Mouse (Mus musculus) hindbrain, embryonic 15.5 days (tissue): ENCODE results near the gene Hist1h1b. TPM values are rescaled to one million over a fixed set of nuclear protein-coding genes. Genes with fewer than 3 reads are reported as not detected.
A peak's percentile ranks its signal among the peaks of the same experiment; 100 is the strongest.
"Not testable (repeated sequence)": the region's sequence is repeated elsewhere in the genome, so short reads cannot be mapped to it uniquely, and the experiment has no call there.

Source experiments
- ATAC-seq: fragments of 200-750 bp; cut with Nextera tagmentation; 2 replicates; pipeline ENCODE4 v1.8.0; 2017; ENCODE audit warnings: low read depth, moderate number of reproducible peaks, moderate TSS enrichment; ENCODE audit not compliant: low FRiP score
- H3K27ac ChIP-seq: fragments of 300-500 bp; sonication (generic); replicated peaks from 2 replicates; pipeline ENCODE4 v1.5.1; 2015; ENCODE audit warnings: mild to moderate bottlenecking, inconsistent platforms
- H3K27me3 ChIP-seq: fragments of 300-500 bp; sonication (generic); 2 replicates; pipeline ENCODE4 v1.6.1; 2015; ENCODE audit warnings: control low read depth, inconsistent platforms
- H3K36me3 ChIP-seq: fragments of 300-500 bp; sonication (generic); 2 replicates; pipeline ENCODE4 v1.6.1; 2015; ENCODE audit warnings: control low read depth, inconsistent platforms
- H3K4me1 ChIP-seq: fragments of 300-500 bp; sonication (generic); replicated peaks from 2 replicates; pipeline ENCODE4 v1.6.1; 2015; ENCODE audit warnings: control low read depth, inconsistent platforms
- H3K4me2 ChIP-seq: fragments of 300-500 bp; sonication (generic); 2 replicates; pipeline ENCODE4 v1.6.1; 2015; ENCODE audit warnings: moderate library complexity, mild to moderate bottlenecking, inconsistent platforms
- H3K4me3 ChIP-seq: fragments of 300-500 bp; sonication (generic); 2 replicates; pipeline ENCODE4 v1.5.1; 2015; ENCODE audit warnings: mild to moderate bottlenecking, inconsistent platforms
- H3K9ac ChIP-seq: fragments of 300-500 bp; sonication (generic); 2 replicates; pipeline ENCODE4 v1.6.1; 2015; ENCODE audit warnings: inconsistent platforms
- H3K9me3 ChIP-seq: fragments of 300-500 bp; sonication (generic); 2 replicates; pipeline ENCODE4 v1.6.1; 2016; ENCODE audit warnings: control low read depth, inconsistent platforms
- WGBS: fragments of 180-500 bp; shearing (Covaris S2); methylation state at CpG from one replicate; pipeline ENCODE4 v1.1.7; 2015; 5-methylcytosine and 5-hydroxymethylcytosine counted together
- polyA plus RNA-seq: library from polyadenylated mRNA; unstranded; fragments of >200 nt; fragmentation: Nextera tagmentation; extraction: Ambion mirVana; gene quantifications from 2 replicates; pipeline ENCODE4 v1.2.1, GENCODE M21; 2015

Hist1h1b gene
- polyA plus RNA-seq: 3.5 and 7.4 TPM in 2 replicates

- Histone ChIP-seq H3K27me3 (peaks cover 6% of the 10 kb centered on the region; the same call in 1 of the 2 replicates), H3K4me1 (peaks cover 36% of the 10 kb centered on the region), H3K36me3 (no peaks in the 10 kb centered on the region), H3K4me3 (peak within 1 kb of the TSS; percentile 47), H3K9ac (peak within 1 kb of the TSS; percentile 55), H3K4me2 (peak within 1 kb of the TSS; percentile 86), H3K9me3 (no peaks in the 10 kb centered on the region), H3K27ac (peak within 1 kb of the TSS; percentile 69)
- WGBS: under 1% methylated on average over 44 of the region's 44 CpGs
- ATAC-seq: 0 out of 2 replicates have a peak, but pooled peaks have one; percentile 1
Observed at GRCm38 (mm10) chr13:21779767-21780731, at the start of gene Hist1h1b. Gene Hist1h1b (minus strand): TSS chr13:21780625.

- Histone ChIP-seq H3K9me3 (no peaks in the 10 kb centered on the region), H3K4me1 (no peaks in the 10 kb centered on the region), H3K4me2 (no peak overlapping the region), H3K27ac (no peak overlapping the region), H3K9ac (no peak overlapping the region), H3K4me3 (no peak overlapping the region), H3K27me3 (no peaks in the 10 kb centered on the region), H3K36me3 (no peaks in the 10 kb centered on the region)
- 87% methylated on average over 3 of the region's 3 CpGs for WGBS
- no peak for ATAC-seq
Observed at GRCm38 (mm10) chr13:21828511-21828910, 48.1 kb upstream of the Hist1h1b start.

DNA sequence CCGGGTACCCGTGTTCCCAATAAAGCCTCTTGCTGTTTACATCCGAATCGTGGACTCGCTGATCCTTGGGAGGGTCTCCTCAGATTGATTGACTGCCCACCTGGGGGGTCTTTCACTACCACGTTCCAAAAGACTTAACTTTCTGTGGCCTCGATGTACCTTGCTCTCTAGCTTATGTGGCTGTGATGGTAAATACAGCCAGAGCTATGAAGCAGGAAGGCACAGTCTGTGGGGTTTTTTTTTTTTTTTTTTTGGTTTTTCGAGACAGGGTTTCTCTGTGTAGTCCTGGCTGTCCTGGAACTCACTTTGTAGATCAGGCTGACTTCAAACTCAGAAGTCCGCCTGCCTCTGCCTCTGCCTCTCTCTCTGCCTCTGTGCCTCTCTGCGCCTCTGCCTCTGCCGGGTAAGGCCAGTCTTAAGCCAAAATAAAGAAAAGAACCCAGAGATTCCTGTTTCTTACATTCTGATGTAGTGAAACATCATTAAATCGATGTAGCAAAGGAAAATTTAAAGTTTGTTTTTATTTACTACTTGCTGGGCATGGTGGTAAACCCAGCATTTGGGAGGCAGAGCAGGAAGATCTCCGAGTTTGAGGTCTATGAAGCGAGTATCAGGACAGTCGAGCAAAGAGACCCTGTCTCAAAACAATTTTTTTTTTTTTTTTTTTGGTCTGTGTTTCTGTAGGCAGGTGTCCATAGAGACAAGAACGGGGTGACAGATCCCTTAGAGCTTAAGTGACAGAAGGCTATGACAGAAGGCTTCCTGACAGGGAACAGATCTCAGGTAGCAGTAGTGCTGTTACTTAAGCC is 39.9 kb upstream of the Hist1h1b start:
- H3K4me2 ChIP-seq, H3K27me3 ChIP-seq, H3K9ac ChIP-seq, H3K9me3 ChIP-seq, H3K4me3 ChIP-seq, ATAC-seq, H3K4me1 ChIP-seq, H3K36me3 ChIP-seq, H3K27ac ChIP-seq: not testable (repeated sequence)
- 69% methylated on average over 7 of the region's 16 CpGs for WGBS

GRCm38 (mm10) chr13:21812092-21812491 is 31.7 kb upstream of the Hist1h1b start:
- peak overlapping the region; percentile 21; the same call in 1 of the 2 replicates for H3K4me3 ChIP-seq
- WGBS: under 1% methylated on average over 14 of the region's 14 CpGs
- H3K27ac ChIP-seq, H3K9ac ChIP-seq, H3K4me1 ChIP-seq, H3K27me3 ChIP-seq, H3K36me3 ChIP-seq, H3K9me3 ChIP-seq: not testable (repeated sequence)
- ATAC-seq: peak; percentile 37
- peak overlapping the region; percentile 47 for H3K4me2 ChIP-seq

DNA sequence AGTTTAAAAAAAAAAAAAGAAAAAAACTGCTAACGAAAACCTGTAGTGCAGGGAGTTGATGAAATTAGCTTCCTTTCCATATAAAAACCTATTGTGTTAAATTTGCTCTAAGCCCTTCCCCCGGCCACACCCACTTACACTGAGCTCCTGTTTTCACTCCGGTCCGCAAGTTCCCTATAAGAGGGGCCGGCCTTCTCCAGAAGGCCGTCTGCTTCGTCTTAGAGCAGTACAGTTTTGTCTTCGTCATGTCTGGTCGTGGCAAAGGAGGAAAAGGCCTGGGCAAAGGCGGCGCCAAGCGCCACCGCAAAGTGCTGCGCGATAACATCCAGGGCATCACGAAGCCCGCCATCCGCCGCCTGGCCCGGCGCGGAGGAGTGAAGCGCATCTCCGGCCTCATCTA is 31.1 kb upstream of the Hist1h1b start, which contains the start of gene Hist1h4m:
TSS of gene Hist1h4m (plus strand) at position 208 of the 400 bp plus-strand sequence.
- H3K27me3 ChIP-seq, H3K9me3 ChIP-seq, H3K36me3 ChIP-seq, H3K4me1 ChIP-seq, H3K9ac ChIP-seq, H3K27ac ChIP-seq: not testable (repeated sequence)
- H3K4me2 ChIP-seq: peak within 1 kb of the TSS; percentile 47
- WGBS: no CpG with 5 or more reads among the region's 24 CpGs
- H3K4me3 ChIP-seq: peak within 1 kb of the TSS; percentile 21; the same call in 1 of the 2 replicates
- peak; percentile 77 for ATAC-seq

DNA sequence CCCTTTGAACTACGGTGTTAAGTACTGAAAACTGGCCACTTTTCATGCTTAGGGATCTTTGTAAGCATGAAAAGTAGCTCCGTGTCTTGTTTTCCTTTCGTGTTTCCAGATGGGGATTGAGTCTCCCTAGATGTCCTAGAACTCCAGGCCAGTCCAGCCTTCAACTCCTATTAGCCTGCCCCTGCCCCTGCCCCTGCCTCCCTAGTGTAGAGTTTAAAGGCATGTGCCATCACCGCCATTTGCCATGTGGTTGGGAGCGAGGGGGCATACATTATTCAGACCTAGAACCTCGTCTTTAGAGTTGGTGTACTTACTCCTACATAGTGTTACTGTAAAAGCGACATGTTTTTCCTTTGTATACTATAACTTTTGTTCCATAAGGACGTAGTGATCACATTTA is 30.6 kb upstream of the Hist1h1b start:
- not testable (repeated sequence) for H3K9me3 ChIP-seq

DNA sequence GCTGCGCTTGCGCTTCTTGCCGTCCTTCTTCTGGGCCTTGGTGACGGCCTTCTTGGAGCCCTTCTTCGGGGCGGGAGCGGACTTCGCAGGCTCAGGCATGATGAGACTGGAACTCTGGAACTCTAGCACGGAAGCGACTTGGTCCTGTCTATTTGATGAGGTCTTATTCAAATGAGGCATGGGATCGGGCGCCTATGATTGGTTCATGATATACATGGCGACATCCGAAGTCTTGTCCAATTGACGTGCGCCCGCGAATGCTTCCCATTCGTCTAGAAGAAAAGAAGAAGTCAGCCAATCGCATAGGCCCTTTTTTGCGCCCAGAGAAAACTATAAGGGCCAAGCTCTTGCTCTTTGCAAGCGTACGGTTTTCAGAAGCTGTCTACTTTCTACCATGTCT is 29.6 kb upstream of the Hist1h1b start, which contains the start of the genes Hist1h2bq and Hist1h2ao:
TSS of gene Hist1h2bq (minus strand) at position 125 of the 400 bp plus-strand sequence.
TSS of gene Hist1h2ao (plus strand) at position 393 of the 400 bp plus-strand sequence.
- not testable (repeated sequence) for H3K4me1 ChIP-seq, H3K9ac ChIP-seq, H3K4me3 ChIP-seq, H3K27ac ChIP-seq, H3K36me3 ChIP-seq, H3K27me3 ChIP-seq, H3K4me2 ChIP-seq, H3K9me3 ChIP-seq
- peak; percentile 99 for ATAC-seq
- WGBS: no CpG with 5 or more reads among the region's 23 CpGs

More for the DNA sequence above, 30.6 kb upstream of the Hist1h1b start:
- H3K27me3 ChIP-seq, H3K4me2 ChIP-seq, H3K4me3 ChIP-seq, H3K27ac ChIP-seq, H3K9ac ChIP-seq, ATAC-seq, H3K36me3 ChIP-seq, H3K4me1 ChIP-seq: not testable (repeated sequence)
- WGBS: no CpG with 5 or more reads among the region's 8 CpGs

- ATAC-seq: peak; percentile 73; the same call in 1 of the 2 replicates
- not testable (repeated sequence) for H3K9ac ChIP-seq, H3K4me2 ChIP-seq, H3K4me1 ChIP-seq, H3K27ac ChIP-seq, H3K4me3 ChIP-seq, H3K36me3 ChIP-seq, H3K9me3 ChIP-seq, H3K27me3 ChIP-seq
- WGBS: no CpG with 5 or more reads among the region's 4 CpGs
Observed at GRCm38 (mm10) chr13:21803058-21803457, 22.6 kb upstream of the Hist1h1b start.

GRCm38 (mm10) chr13:21797163-21797562 is 16.7 kb upstream of the Hist1h1b start:
- ATAC-seq, H3K4me2 ChIP-seq, H3K9ac ChIP-seq, H3K9me3 ChIP-seq, H3K27me3 ChIP-seq, H3K27ac ChIP-seq, H3K36me3 ChIP-seq, H3K4me3 ChIP-seq, H3K4me1 ChIP-seq: not testable (repeated sequence)

DNA sequence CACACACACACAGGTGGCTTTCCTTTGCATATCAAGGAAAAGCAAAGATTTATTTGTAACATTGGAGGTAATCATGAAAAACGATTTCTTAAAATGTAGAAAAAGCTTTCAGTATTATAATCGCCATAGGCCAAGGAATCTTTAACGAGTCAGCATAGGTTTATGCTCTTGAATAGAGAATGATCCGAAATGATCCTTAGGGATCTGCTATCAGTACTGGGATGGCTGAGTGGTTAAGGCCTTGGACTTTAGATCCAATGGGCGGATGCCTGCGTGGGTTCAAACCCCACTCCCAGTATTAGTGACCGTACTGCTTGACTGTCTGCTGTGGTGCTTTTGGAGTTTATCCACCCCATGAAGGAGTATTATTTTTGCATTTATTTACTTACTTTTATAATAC is 15.2 kb upstream of the Hist1h1b start:
- no peak for ATAC-seq
- Histone ChIP-seq H3K4me2 (no peak overlapping the region), H3K36me3 (no peaks in the 10 kb centered on the region), H3K27me3 (no peaks in the 10 kb centered on the region), H3K9me3 (no peaks in the 10 kb centered on the region), H3K4me1 (no peaks in the 10 kb centered on the region), H3K9ac (no peak overlapping the region), H3K4me3 (no peak overlapping the region), H3K27ac (no peak overlapping the region)
- WGBS: 94% methylated on average over 7 of the region's 7 CpGs

- Histone ChIP-seq H3K27me3 (no peaks in the 10 kb centered on the region), H3K4me1 (peaks cover 16% of the 10 kb centered on the region), H3K4me3 (peak overlapping the region; percentile 2; the same call in 1 of the 2 replicates), H3K9me3 (no peaks in the 10 kb centered on the region), H3K27ac (no peak overlapping the region), H3K9ac (0 out of 2 replicates have a peak overlapping the region, but pooled peaks have one; percentile 17), H3K4me2 (peak overlapping the region; percentile 47), H3K36me3 (no peaks in the 10 kb centered on the region)
- ATAC-seq: no peak
- WGBS: 8% methylated on average over 18 of the region's 18 CpGs
Observed at GRCm38 (mm10) chr13:21790601-21791283, 10.3 kb upstream of the Hist1h1b start.
